Mouse (Mus musculus): Measurements from ENCODE around the gene Mymx. TPM values are rescaled to one million over a fixed set of nuclear protein-coding genes. Genes with fewer than 3 reads are reported as not detected.
"Not testable (repeated sequence)": the region's sequence is repeated elsewhere in the genome, so short reads cannot be mapped to it uniquely, and the experiment has no call there.

Mymx gene
- total RNA-seq (2014; fragmentation: Nextera tagmentation): not detected in 2 replicates
- total RNA-seq (2017): not detected in 2 replicates

- no peak for ATAC-seq (replicated peaks; ENCODE audit: low FRiP score, low TSS enrichment, poor library complexity, severe bottlenecking)
Measured at GRCm38 (mm10) chr17:45601877-45602304, at the start of gene Mymx. Mymx (minus strand) TSS chr17:45602102.

GRCm38 (mm10) chr17:45644185-45644584 lies 42.3 kb upstream of the Mymx start:
- no peak for ATAC-seq (replicated peaks; ENCODE audit: low FRiP score, low TSS enrichment, poor library complexity, severe bottlenecking)

GRCm38 (mm10) chr17:45642701-45643100 lies 40.8 kb upstream of the Mymx start:
- peak; percentile 70 for ATAC-seq (replicated peaks; ENCODE audit: low FRiP score, low TSS enrichment, poor library complexity, severe bottlenecking)

GRCm38 (mm10) chr17:45641981-45642380 lies 40.1 kb upstream of the Mymx start:
- ATAC-seq (replicated peaks; ENCODE audit: low FRiP score, low TSS enrichment, poor library complexity, severe bottlenecking): no peak

GRCm38 (mm10) chr17:45638596-45639295 lies 36.8 kb upstream of the Mymx start:
- ATAC-seq (replicated peaks; ENCODE audit: low FRiP score, low TSS enrichment, poor library complexity, severe bottlenecking): no peak

- no peak for ATAC-seq (replicated peaks; ENCODE audit: low FRiP score, low TSS enrichment, poor library complexity, severe bottlenecking)
Measured at GRCm38 (mm10) chr17:45634033-45634432, 32.1 kb upstream of the Mymx start.

- no peak for ATAC-seq (replicated peaks; ENCODE audit: low FRiP score, low TSS enrichment, poor library complexity, severe bottlenecking)
Measured at GRCm38 (mm10) chr17:45631940-45632339, 30.0 kb upstream of the Mymx start.

- no peak for ATAC-seq (replicated peaks; ENCODE audit: low FRiP score, low TSS enrichment, poor library complexity, severe bottlenecking)
Measured at GRCm38 (mm10) chr17:45630992-45631391, 29.1 kb upstream of the Mymx start.

- peak; percentile 50 for ATAC-seq (replicated peaks; ENCODE audit: low FRiP score, low TSS enrichment, poor library complexity, severe bottlenecking)
Measured at GRCm38 (mm10) chr17:45629861-45630694, 28.2 kb upstream of the Mymx start.

- no peak for ATAC-seq (replicated peaks; ENCODE audit: low FRiP score, low TSS enrichment, poor library complexity, severe bottlenecking)
Measured at GRCm38 (mm10) chr17:45628885-45629855, 27.3 kb upstream of the Mymx start.

GRCm38 (mm10) chr17:45628160-45628559 lies 26.3 kb upstream of the Mymx start:
- no peak for ATAC-seq (replicated peaks; ENCODE audit: low FRiP score, low TSS enrichment, poor library complexity, severe bottlenecking)

- peak; percentile 86 for ATAC-seq (replicated peaks; ENCODE audit: low FRiP score, low TSS enrichment, poor library complexity, severe bottlenecking)
Measured at GRCm38 (mm10) chr17:45626577-45627134, 24.8 kb upstream of the Mymx start.

GRCm38 (mm10) chr17:45623425-45623824 lies 21.5 kb upstream of the Mymx start:
- not testable (repeated sequence) for ATAC-seq (replicated peaks; ENCODE audit: low FRiP score, low TSS enrichment, poor library complexity, severe bottlenecking)

GRCm38 (mm10) chr17:45619386-45620256 lies 17.7 kb upstream of the Mymx start:
- peak; percentile 34; the same call in 1 of the 2 replicates for ATAC-seq (replicated peaks; ENCODE audit: low FRiP score, low TSS enrichment, poor library complexity, severe bottlenecking)

GRCm38 (mm10) chr17:45618941-45619385 lies 17.1 kb upstream of the Mymx start:
- no peak for ATAC-seq (replicated peaks; ENCODE audit: low FRiP score, low TSS enrichment, poor library complexity, severe bottlenecking)

GRCm38 (mm10) chr17:45617655-45618054 lies 15.8 kb upstream of the Mymx start:
- no peak for ATAC-seq (replicated peaks; ENCODE audit: low FRiP score, low TSS enrichment, poor library complexity, severe bottlenecking)

GRCm38 (mm10) chr17:45616679-45617078 lies 14.8 kb upstream of the Mymx start:
- no peak for ATAC-seq (replicated peaks; ENCODE audit: low FRiP score, low TSS enrichment, poor library complexity, severe bottlenecking)

GRCm38 (mm10) chr17:45616046-45616650 lies 14.2 kb upstream of the Mymx start:
- no peak for ATAC-seq (replicated peaks; ENCODE audit: low FRiP score, low TSS enrichment, poor library complexity, severe bottlenecking)

Data from megakaryocyte-erythroid progenitor cell, adult 5-6 weeks (primary cell).